ENCODE assay signal across 8 mouse cellular contexts in genomic region chr1:22805726-22806625, GRCm38 (mm10). TPM values are rescaled to one million over a fixed set of nuclear protein-coding genes. Genes with fewer than 3 reads are reported as not detected.
DNase-seq lines count a peak whose midpoint lies in the region; ATAC-seq and TF ChIP-seq lines count a peak whose summit lies in the region.

Gene Rims1, minus strand, starts transcription at chr1:22805994.

- H3K4me1 ChIP-seq in E14TG2a.4 (replicated peaks; ENCODE audit: low read depth, low read length), result peaks cover 8% of the 10 kb centered on the region
- 0 out of 2 replicates have a peak, but pooled peaks cover 5% of the 10 kb centered on the region for H3K4me1 ChIP-seq in embryonic facial prominence, embryonic 14.5 days (ENCODE audit: control insufficient read depth, insufficient read depth, low read length)
- peaks cover 14% of the 10 kb centered on the region for H3K4me1 ChIP-seq in heart, embryonic 13.5 days
- H3K4me1 ChIP-seq in liver, postnatal 0 days (ENCODE audit: insufficient read depth), result peaks cover 3% of the 10 kb centered on the region; the same call in 1 of the 2 replicates

- TF ChIP-seq EP300 in liver, postnatal 0 days (IDR thresholded peaks at IDR 0.05; ENCODE audit: low read depth), result no peak

- H3K27ac ChIP-seq in embryonic facial prominence, embryonic 14.5 days (replicated peaks; ENCODE audit: low read depth, low read length), result no peak within 1 kb of the TSS
- H3K27ac ChIP-seq in heart, embryonic 13.5 days (replicated peaks), result no peak within 1 kb of the TSS
- H3K27ac ChIP-seq in liver, postnatal 0 days (ENCODE audit: low read depth), result no peak within 1 kb of the TSS

- peak within 1 kb of the TSS; percentile 77 for H3K4me2 ChIP-seq in embryonic facial prominence, embryonic 14.5 days (ENCODE audit: low read depth, low read length)
- peak within 1 kb of the TSS; percentile 91 for H3K4me2 ChIP-seq in heart, embryonic 13.5 days
- H3K4me2 ChIP-seq in liver, postnatal 0 days (ENCODE audit: low read depth, low read length), result peak within 1 kb of the TSS; percentile 65

- peak within 1 kb of the TSS; percentile 81 for H3K9ac ChIP-seq in embryonic facial prominence, embryonic 14.5 days (ENCODE audit: low read depth, low read length)
- H3K9ac ChIP-seq in heart, embryonic 13.5 days, result peak within 1 kb of the TSS; percentile 86
- H3K9ac ChIP-seq in liver, postnatal 0 days (replicated peaks), result no peak within 1 kb of the TSS

- TF ChIP-seq CTCF in E14TG2a.4 (conservative IDR thresholded peaks at IDR 0.05; ENCODE audit: low read length), result no peak
- TF ChIP-seq CTCF in liver, postnatal 0 days (IDR thresholded peaks at IDR 0.05; ENCODE audit: low read depth), result no peak

- H3K36me3 ChIP-seq in E14TG2a.4 (ENCODE audit: insufficient read depth, low read length), result no peaks in the 10 kb centered on the region
- no peaks in the 10 kb centered on the region for H3K36me3 ChIP-seq in embryonic facial prominence, embryonic 14.5 days (ENCODE audit: control insufficient read depth, insufficient read depth, low read length)
- no peaks in the 10 kb centered on the region for H3K36me3 ChIP-seq in heart, embryonic 13.5 days
- no peaks in the 10 kb centered on the region for H3K36me3 ChIP-seq in liver, postnatal 0 days (replicated peaks; ENCODE audit: insufficient read depth, low read length)

- peak within 1 kb of the TSS; percentile 79 for H3K4me3 ChIP-seq in E14TG2a.4 (replicated peaks; ENCODE audit: low read length)
- peak within 1 kb of the TSS; percentile 71 for H3K4me3 ChIP-seq in embryonic facial prominence, embryonic 14.5 days (ENCODE audit: low read depth, low read length)
- peak within 1 kb of the TSS; percentile 74 for H3K4me3 ChIP-seq in heart, embryonic 13.5 days
- peak within 1 kb of the TSS; percentile 34 for H3K4me3 ChIP-seq in liver, postnatal 0 days (ENCODE audit: low read depth, low read length)

- 1% methylated on average over 25 of the region's 76 CpGs for WGBS in embryonic facial prominence, embryonic 14.5 days
- 2% methylated on average over 51 of the region's 76 CpGs for WGBS in heart, embryonic 13.5 days
- 2% methylated on average over 33 of the region's 76 CpGs for WGBS in liver, postnatal 0 days (ENCODE audit: insufficient replicate concordance)

- H3K27me3 ChIP-seq in E14TG2a.4 (ENCODE audit: insufficient read depth, low read length), result peaks cover 48% of the 10 kb centered on the region
- peaks cover 13% of the 10 kb centered on the region; the same call in 1 of the 2 replicates for H3K27me3 ChIP-seq in embryonic facial prominence, embryonic 14.5 days (replicated peaks; ENCODE audit: control insufficient read depth, insufficient read depth, low read length)
- peaks cover 20% of the 10 kb centered on the region for H3K27me3 ChIP-seq in heart, embryonic 13.5 days (replicated peaks)
- peaks cover 13% of the 10 kb centered on the region for H3K27me3 ChIP-seq in liver, postnatal 0 days (ENCODE audit: insufficient read depth, low read length)

- peak; percentile 39 to 40 for DNase-seq in adrenal gland, postnatal 36 days
- peak; percentile 77 for DNase-seq in embryonic facial prominence, embryonic 14.5 days (ENCODE audit: low spot score)
- DNase-seq in layer of hippocampus, adult 18-20 months (ENCODE audit: low spot score in 2 of 2), result peak; percentile 67 to 75
- DNase-seq in liver, postnatal 0 days, result peak; percentile 30
- DNase-seq in ovary, adult 18-20 months (ENCODE audit: low spot score), result peak; percentile 33
- no peak for DNase-seq in spleen, postnatal 36 days (ENCODE audit: low spot score in 2 of 2)

- ATAC-seq in embryonic facial prominence, embryonic 14.5 days (ENCODE audit: low read depth), result peak; percentile 93
- peak; percentile 71; the same call in 1 of the 2 replicates for ATAC-seq in heart, embryonic 13.5 days (ENCODE audit: extremely low read depth, insufficient number of reproducible peaks, low FRiP score, low TSS enrichment)
- peak; percentile 38; the same call in 1 of the 2 replicates for ATAC-seq in liver, postnatal 0 days

- no peaks in the 10 kb centered on the region for H3K9me3 ChIP-seq in E14TG2a.4 (ENCODE audit: low read length)
- H3K9me3 ChIP-seq in embryonic facial prominence, embryonic 14.5 days (ENCODE audit: control insufficient read depth, low read length), result no peaks in the 10 kb centered on the region
- no peaks in the 10 kb centered on the region for H3K9me3 ChIP-seq in heart, embryonic 13.5 days
- H3K9me3 ChIP-seq in liver, postnatal 0 days (ENCODE audit: low read length), result no peaks in the 10 kb centered on the region

RNA-seq across cellular contexts. Expression of gene Rims1, which starts in this region (rescaled TPM):
- total RNA-seq in adrenal gland, postnatal 36 days (2021), result under 1 TPM; 0.23 to 0.46 TPM
- polyA plus RNA-seq in embryonic facial prominence, embryonic 14.5 days (2014; fragmentation: Nextera tagmentation; extraction: Ambion mirVana), result 2.1 and 2.9 TPM in 2 replicates
- 1.4 and 1.5 TPM in 2 replicates for polyA plus RNA-seq in heart, embryonic 13.5 days (2015; fragmentation: Nextera tagmentation; extraction: Ambion mirVana)
- 100 to 1,000 TPM; 258 to 272 TPM for total RNA-seq in layer of hippocampus, adult 18-20 months (2021)
- 0.08 TPM in 1 of 2 replicates, not detected in the other for polyA plus RNA-seq in liver, postnatal 0 days (2015; fragmentation: Nextera tagmentation; extraction: Ambion mirVana)

Comparison
In these comparisons a context has a peak if more than half of its experiments do, and no peak if none do; other contexts are left out.
1. RNA of gene Rims1 (total RNA-seq): 258 to 272 TPM in layer of hippocampus, adult 18-20 months; 0.23 to 0.46 TPM in adrenal gland, postnatal 36 days; every median in the first group is over 100 times any median in the second.
2. Peak in DNase-seq in adrenal gland, postnatal 36 days; RNA of the gene not detected or under 1 TPM.
3. Peak in DNase-seq, ATAC-seq, H3K4me3 ChIP-seq and H3K4me2 ChIP-seq in liver, postnatal 0 days; RNA of the gene not detected or under 1 TPM.
4. DNase-seq: peak in embryonic facial prominence, embryonic 14.5 days (single experiment), layer of hippocampus, adult 18-20 months (2 of 2) and ovary, adult 18-20 months (single experiment); none in spleen, postnatal 36 days (0 of 2).
5. ATAC-seq: peak in every context shown above with its lines; median percentile 93 in embryonic facial prominence, embryonic 14.5 days; 71 in heart, embryonic 13.5 days; 38 in liver, postnatal 0 days.
6. Peak in every context shown above with its lines, with median percentiles within 50 percentile points of each other: H3K4me3 ChIP-seq and H3K4me2 ChIP-seq.